Mouse (Mus musculus) lung, postnatal 0 days (tissue): ENCODE data around the gene Nkx2-5. TPM values are rescaled to one million over a fixed set of nuclear protein-coding genes. Genes with fewer than 3 reads are reported as not detected.

Source experiments
- ATAC-seq: fragments of 200-750 bp; cut with Nextera tagmentation; 2 replicates; pipeline ENCODE4 v1.8.0; 2017; ENCODE audit warnings: moderate library complexity
- DNase-seq: peaks from one replicate; pipeline ENCODE4 v3.0.0-alpha.2; 2016; ENCODE audit warnings: low spot score
- H3K27ac ChIP-seq: fragments of 300-500 bp; sonication (generic); 2 replicates; pipeline ENCODE4 v1.5.1; 2014; ENCODE audit warnings: antibody characterized with exemption, mild to moderate bottlenecking, low read length, mixed read lengths
- H3K27me3 ChIP-seq: fragments of 300-500 bp; sonication (generic); replicated peaks from 2 replicates; pipeline ENCODE4 v1.6.1; 2014; ENCODE audit warnings: low read length, mixed read lengths; ENCODE audit not compliant: insufficient read depth
- H3K36me3 ChIP-seq: fragments of 300-500 bp; sonication (generic); 2 replicates; pipeline ENCODE4 v1.6.1; 2014; ENCODE audit warnings: low read length, mixed read lengths; ENCODE audit not compliant: insufficient read depth
- H3K4me1 ChIP-seq: fragments of 300-500 bp; sonication (generic); 2 replicates; pipeline ENCODE4 v1.6.1; 2014; ENCODE audit warnings: antibody characterized with exemption, low read depth, low read length, mixed read lengths; ENCODE audit not compliant: insufficient read depth
- H3K4me2 ChIP-seq: fragments of 300-500 bp; sonication (generic); replicated peaks from 2 replicates; pipeline ENCODE4 v1.6.1; 2014; ENCODE audit warnings: low read depth, mild to moderate bottlenecking, low read length, moderate library complexity, mixed read lengths
- H3K4me3 ChIP-seq: fragments of 300-500 bp; sonication (generic); 2 replicates; pipeline ENCODE4 v1.5.1; 2014; ENCODE audit warnings: low read depth, low read length
- H3K9ac ChIP-seq: fragments of 300-500 bp; sonication (generic); replicated peaks from 2 replicates; pipeline ENCODE4 v1.6.1; 2014; ENCODE audit warnings: low read depth, mild to moderate bottlenecking
- H3K9me3 ChIP-seq: fragments of 300-500 bp; sonication (generic); 2 replicates; pipeline ENCODE4 v1.6.1; 2016; ENCODE audit warnings: low read length, mixed read lengths
- CTCF ChIP-seq: IDR thresholded peaks from 2 replicates; pipeline ENCODE4 v1.5.1; 2016; ENCODE audit warnings: antibody characterized with exemption, mild to moderate bottlenecking
- EP300 ChIP-seq: IDR thresholded peaks from 2 replicates; pipeline ENCODE4 v1.6.1; 2016; ENCODE audit warnings: antibody characterized with exemption, mild to moderate bottlenecking, control low read depth
- WGBS: fragments of 180-500 bp; shearing (Covaris S2); extraction: QIAGEN DNeasy Blood & Tissue Kit; methylation state at CpG from one replicate; pipeline ENCODE4 v1.1.7; 2014; 5-methylcytosine and 5-hydroxymethylcytosine counted together
- polyA plus RNA-seq: library from polyadenylated mRNA; unstranded; fragments of >200 nt; fragmentation: Nextera tagmentation; extraction: Ambion mirVana; gene quantifications from 2 replicates; pipeline ENCODE4 v1.2.1, GENCODE M21; 2015

Gene Nkx2-5
- polyA plus RNA-seq, 1 experiment from 2014 or later: 0.38 TPM

- Histone ChIP-seq H3K9me3 (no peaks in the 10 kb centered on the region), H3K9ac (no peak overlapping the region), H3K4me2 (no peak overlapping the region), H3K36me3 (no peaks in the 10 kb centered on the region), H3K27me3 (peaks cover 16% of the 10 kb centered on the region; the same call in 1 of the 2 replicates), H3K27ac (0 out of 2 replicates have a peak overlapping the region, but pooled peaks have one; percentile 20), H3K4me3 (no peak overlapping the region), H3K4me1 (no peaks in the 10 kb centered on the region)
- ATAC-seq (peak; percentile 25), DNase-seq (no peak)
- 41% methylated on average over 4 of the region's 4 CpGs for WGBS
- no peak for TF ChIP-seq CTCF
- no peak for TF ChIP-seq EP300
These were observed 16.1 kb upstream of the Nkx2-5 start for GRCm38 (mm10) chr17:26860906-26861305.

DNA sequence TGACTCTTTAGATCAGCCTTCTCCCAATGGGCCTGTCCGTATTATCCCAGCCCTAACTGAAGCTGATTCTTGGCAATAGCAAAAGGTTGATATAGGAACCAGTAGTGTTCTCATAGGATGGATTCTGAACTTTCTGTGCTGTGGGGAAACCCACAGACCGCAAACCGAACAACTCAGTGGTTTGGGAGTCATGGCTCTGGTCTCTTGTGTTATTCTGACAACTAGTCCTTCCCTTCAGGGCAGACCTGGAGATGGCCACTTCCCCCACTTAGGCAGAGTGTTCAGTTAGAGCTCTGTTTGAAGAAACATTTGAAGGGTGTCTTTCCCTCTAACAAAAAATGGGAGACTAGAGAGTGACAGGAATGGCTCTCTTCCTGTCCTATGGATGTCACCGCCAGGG is 7.5 kb upstream of the Nkx2-5 start:
- no peak for TF ChIP-seq CTCF
- TF ChIP-seq EP300: no peak
- H3K9me3 ChIP-seq: no peaks in the 10 kb centered on the region
- peaks cover 56% of the 10 kb centered on the region for H3K27me3 ChIP-seq
- no peaks in the 10 kb centered on the region for H3K36me3 ChIP-seq
- no peak overlapping the region for H3K4me2 ChIP-seq
- no peak overlapping the region for H3K9ac ChIP-seq
- H3K4me3 ChIP-seq: no peak overlapping the region
- DNase-seq: no peak
- ATAC-seq: no peak
- peaks cover 10% of the 10 kb centered on the region; the same call in 1 of the 2 replicates for H3K4me1 ChIP-seq
- no peak overlapping the region for H3K27ac ChIP-seq
- WGBS: 22% methylated on average over 4 of the region's 4 CpGs

DNA sequence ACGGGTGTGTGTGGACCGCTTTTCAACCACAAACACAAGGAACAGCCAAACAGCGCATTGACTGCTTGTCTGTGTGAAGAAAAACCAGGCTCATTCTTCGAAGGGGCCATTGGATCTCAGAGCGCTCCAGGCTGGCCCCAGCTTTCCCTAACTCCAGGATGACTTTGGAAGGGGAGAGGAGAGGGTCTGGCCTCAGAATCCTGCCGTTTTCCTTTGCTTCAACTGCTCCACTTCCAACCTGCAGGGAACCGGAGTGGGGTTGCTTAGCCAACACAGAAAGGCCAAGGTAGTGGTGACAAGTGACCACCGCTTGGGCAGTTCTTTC is 6.3 kb upstream of the Nkx2-5 start:
- 17% methylated on average over 8 of the region's 8 CpGs for WGBS
- Histone ChIP-seq H3K27ac (no peak overlapping the region), H3K9me3 (no peaks in the 10 kb centered on the region), H3K27me3 (peaks cover 52% of the 10 kb centered on the region), H3K36me3 (no peaks in the 10 kb centered on the region), H3K4me2 (no peak overlapping the region; the same call in 1 of the 2 replicates), H3K4me1 (peaks cover 10% of the 10 kb centered on the region; the same call in 1 of the 2 replicates), H3K9ac (no peak overlapping the region), H3K4me3 (0 out of 2 replicates have a peak overlapping the region, but pooled peaks have one; percentile 33)
- DNase-seq: no peak
- TF ChIP-seq CTCF: no peak
- ATAC-seq: no peak

- peaks cover 10% of the 10 kb centered on the region; the same call in 1 of the 2 replicates for H3K4me1 ChIP-seq
- H3K9ac ChIP-seq: no peak overlapping the region
- under 1% methylated on average over 48 of the region's 48 CpGs for WGBS
- peaks cover 51% of the 10 kb centered on the region for H3K27me3 ChIP-seq
- no peak for ATAC-seq
- H3K9me3 ChIP-seq: no peaks in the 10 kb centered on the region
- no peaks in the 10 kb centered on the region for H3K36me3 ChIP-seq
- peak overlapping the region; percentile 33 for H3K4me3 ChIP-seq
- peak overlapping the region; percentile 52 for H3K4me2 ChIP-seq
- H3K27ac ChIP-seq: no peak overlapping the region
- TF ChIP-seq EP300 (no peak), CTCF (no peak)
- DNase-seq: peak; percentile 24
These were observed 5.7 kb upstream of the Nkx2-5 start for GRCm38 (mm10) chr17:26850358-26851135.

- ATAC-seq (no peak), DNase-seq (no peak)
- no peak overlapping the region for H3K27ac ChIP-seq
- H3K9ac ChIP-seq: no peak overlapping the region
- H3K36me3 ChIP-seq: no peaks in the 10 kb centered on the region
- peak overlapping the region; percentile 52 for H3K4me2 ChIP-seq
- WGBS: 1% methylated on average over 44 of the region's 44 CpGs
- peak overlapping the region; percentile 33 for H3K4me3 ChIP-seq
- TF ChIP-seq EP300 (no peak), CTCF (no peak)
- H3K9me3 ChIP-seq: no peaks in the 10 kb centered on the region
- H3K4me1 ChIP-seq: peaks cover 10% of the 10 kb centered on the region; the same call in 1 of the 2 replicates
- H3K27me3 ChIP-seq: peaks cover 56% of the 10 kb centered on the region
These were observed 5.0 kb upstream of the Nkx2-5 start for GRCm38 (mm10) chr17:26849746-26850357.

DNA sequence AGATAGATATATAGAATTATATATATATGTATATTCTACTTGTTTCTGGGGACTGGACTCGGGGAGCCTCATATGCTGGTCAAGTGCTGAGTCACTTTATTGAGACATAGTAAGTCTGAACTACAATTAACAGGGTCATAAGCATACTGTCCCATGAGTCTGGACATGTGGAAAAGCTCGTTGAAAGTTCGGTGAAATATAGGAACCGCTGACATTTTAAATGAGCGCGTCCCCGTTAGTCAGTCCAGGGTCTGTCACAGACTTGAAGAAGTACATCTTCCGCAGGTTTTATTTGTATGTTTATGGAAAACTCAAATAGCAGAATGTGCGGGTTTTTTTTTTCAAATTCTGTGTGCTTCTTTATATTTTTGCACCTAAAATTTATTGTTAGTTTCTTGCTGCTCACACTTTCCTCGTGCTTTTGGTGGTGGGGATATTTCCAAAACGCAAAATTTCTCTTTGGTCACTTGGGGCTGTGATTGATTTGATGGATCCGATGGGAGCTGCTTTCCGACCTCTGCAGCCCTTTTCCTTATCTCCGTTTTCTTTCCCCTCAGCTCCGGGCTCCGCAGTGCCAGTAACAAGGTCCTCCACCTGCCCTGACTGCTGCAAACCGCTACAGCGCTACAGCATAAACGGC is 4.4 kb upstream of the Nkx2-5 start:
- Histone ChIP-seq H3K4me2 (peak overlapping the region; percentile 52), H3K4me3 (peak overlapping the region; percentile 33), H3K4me1 (peaks cover 10% of the 10 kb centered on the region; the same call in 1 of the 2 replicates), H3K9me3 (no peaks in the 10 kb centered on the region), H3K27me3 (peaks cover 57% of the 10 kb centered on the region), H3K36me3 (no peaks in the 10 kb centered on the region), H3K9ac (no peak overlapping the region), H3K27ac (no peak overlapping the region)
- ATAC-seq (no peak), DNase-seq (no peak)
- TF ChIP-seq EP300 (no peak), CTCF (no peak)
- WGBS: 5% methylated on average over 19 of the region's 19 CpGs
